Mouse (Mus musculus) testis, adult 2 months (tissue): ENCODE results near the gene Nanos2. TPM values are rescaled to one million over a fixed set of nuclear protein-coding genes. Genes with fewer than 3 reads are reported as not detected.

ENCODE experiments used
- H3K27ac ChIP-seq: fragments of 200-500 bp; 2 replicates; pipeline ENCODE4 v1.5.1; 2012; ENCODE audit warnings: low read depth, low read length; ENCODE audit not compliant: control insufficient read depth, insufficient read depth
- H3K27me3 ChIP-seq: fragments of 200-500 bp; 2 replicates; pipeline ENCODE4 v1.6.1; 2012; ENCODE audit warnings: mild to moderate bottlenecking, low read length, moderate library complexity; ENCODE audit not compliant: control insufficient read depth, insufficient read depth
- H3K36me3 ChIP-seq: fragments of 200-500 bp; 2 replicates; pipeline ENCODE4 v1.6.1; 2012; ENCODE audit warnings: mild to moderate bottlenecking, low read length; ENCODE audit not compliant: control insufficient read depth, insufficient read depth
- H3K4me1 ChIP-seq: fragments of 200-500 bp; 2 replicates; pipeline ENCODE4 v1.6.1; 2012; ENCODE audit warnings: low read length; ENCODE audit not compliant: control insufficient read depth, insufficient read depth
- H3K4me3 ChIP-seq: fragments of 200-500 bp; 2 replicates; pipeline ENCODE4 v1.5.1; 2012; ENCODE audit warnings: low read depth, mild to moderate bottlenecking, low read length, moderate library complexity, mixed read lengths; ENCODE audit not compliant: control insufficient read depth
- CTCF ChIP-seq: fragments of 200-500 bp; IDR thresholded peaks from 2 replicates; pipeline ENCODE4 v1.5.1; 2012; ENCODE audit warnings: low read depth, mild to moderate bottlenecking, inconsistent platforms, low read length, moderate library complexity; ENCODE audit not compliant: control insufficient read depth, insufficient read depth, insufficient replicate concordance
- POLR2A ChIP-seq: fragments of 200-500 bp; IDR thresholded peaks from 2 replicates; pipeline ENCODE4 v1.6.1; 2012; ENCODE audit warnings: low read depth, mild to moderate bottlenecking, inconsistent platforms, low read length, moderate library complexity; ENCODE audit not compliant: control insufficient read depth
- polyA plus RNA-seq: library from polyadenylated mRNA; depleted of rRNA; stranded (reverse); fragments of >200 nt; gene quantifications from 2 replicates; pipeline ENCODE4 v1.2.3, GENCODE M21; 2012; rRNA removed

Gene Nanos2
- 0.08 and 0.10 TPM in 2 replicates for polyA plus RNA-seq

DNA sequence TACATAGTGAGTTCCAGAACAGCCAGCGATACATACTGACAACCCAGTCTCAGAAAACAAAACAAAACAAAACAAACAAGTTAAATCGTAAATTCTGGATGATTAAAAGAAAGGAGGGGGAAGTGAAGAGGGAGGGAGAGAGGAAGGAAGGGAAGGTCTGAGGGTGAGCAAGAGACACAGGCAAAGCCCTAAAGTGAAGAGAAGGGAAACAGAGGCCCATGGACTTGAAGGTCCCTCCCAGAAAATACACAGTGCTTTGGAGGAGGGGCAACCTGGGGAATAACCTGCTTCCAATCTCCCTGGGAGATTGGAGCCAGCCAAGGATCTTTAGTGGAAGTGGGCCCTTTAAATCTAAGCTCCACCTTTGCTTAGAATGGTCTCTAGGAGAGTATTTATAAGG is at the start of gene Nanos2:
Gene Nanos2 (plus strand): TSS at position 301 of the 400 bp plus-strand sequence.
- peaks cover 19% of the 10 kb centered on the region for H3K4me1 ChIP-seq
- H3K4me3 ChIP-seq, result no peak within 1 kb of the TSS
- no peaks in the 10 kb centered on the region for H3K27me3 ChIP-seq
- no peaks in the 10 kb centered on the region for H3K36me3 ChIP-seq
- TF ChIP-seq CTCF (no peak), POLR2A (no peak)
- no peak within 1 kb of the TSS for H3K27ac ChIP-seq

- TF ChIP-seq POLR2A, result no peak
- no peak for TF ChIP-seq CTCF
- Histone ChIP-seq H3K4me1 (peaks cover 12% of the 10 kb centered on the region), H3K4me3 (no peak overlapping the region), H3K27me3 (no peaks in the 10 kb centered on the region), H3K27ac (no peak overlapping the region), H3K36me3 (no peaks in the 10 kb centered on the region)
Observed at GRCm38 (mm10) chr7:18942376-18942775, 44.8 kb upstream of the Nanos2 start.

GRCm38 (mm10) chr7:18942815-18943214 is 44.4 kb upstream of the Nanos2 start:
- Histone ChIP-seq H3K4me1 (peaks cover 10% of the 10 kb centered on the region), H3K27me3 (no peaks in the 10 kb centered on the region), H3K27ac (no peak overlapping the region), H3K36me3 (no peaks in the 10 kb centered on the region), H3K4me3 (no peak overlapping the region)
- TF ChIP-seq CTCF (no peak), POLR2A (no peak)

DNA sequence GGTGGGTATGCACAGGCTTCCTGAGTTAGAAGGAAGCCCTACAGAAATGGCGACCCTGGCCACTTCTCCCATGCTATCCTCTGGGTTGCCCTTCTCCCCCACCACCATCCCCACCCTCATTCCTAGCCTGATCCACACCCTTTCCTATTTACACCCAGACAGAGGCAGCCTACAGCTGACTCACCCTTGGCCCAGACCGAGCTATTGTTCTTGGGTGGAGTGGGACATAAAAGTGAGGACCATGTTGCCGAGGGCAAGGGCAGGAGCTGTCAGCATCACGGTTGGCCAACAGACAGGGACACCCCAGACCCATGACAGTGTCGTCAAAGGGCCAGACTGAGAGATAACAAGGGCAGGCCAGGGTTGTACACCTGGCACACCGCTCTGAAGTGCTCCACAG is 39.0 kb upstream of the Nanos2 start:
- no peaks in the 10 kb centered on the region for H3K27me3 ChIP-seq
- H3K4me1 ChIP-seq, result peaks cover 22% of the 10 kb centered on the region
- H3K36me3 ChIP-seq, result no peaks in the 10 kb centered on the region
- H3K4me3 ChIP-seq, result no peak overlapping the region
- no peak for TF ChIP-seq CTCF
- no peak for TF ChIP-seq POLR2A
- H3K27ac ChIP-seq, result no peak overlapping the region

DNA sequence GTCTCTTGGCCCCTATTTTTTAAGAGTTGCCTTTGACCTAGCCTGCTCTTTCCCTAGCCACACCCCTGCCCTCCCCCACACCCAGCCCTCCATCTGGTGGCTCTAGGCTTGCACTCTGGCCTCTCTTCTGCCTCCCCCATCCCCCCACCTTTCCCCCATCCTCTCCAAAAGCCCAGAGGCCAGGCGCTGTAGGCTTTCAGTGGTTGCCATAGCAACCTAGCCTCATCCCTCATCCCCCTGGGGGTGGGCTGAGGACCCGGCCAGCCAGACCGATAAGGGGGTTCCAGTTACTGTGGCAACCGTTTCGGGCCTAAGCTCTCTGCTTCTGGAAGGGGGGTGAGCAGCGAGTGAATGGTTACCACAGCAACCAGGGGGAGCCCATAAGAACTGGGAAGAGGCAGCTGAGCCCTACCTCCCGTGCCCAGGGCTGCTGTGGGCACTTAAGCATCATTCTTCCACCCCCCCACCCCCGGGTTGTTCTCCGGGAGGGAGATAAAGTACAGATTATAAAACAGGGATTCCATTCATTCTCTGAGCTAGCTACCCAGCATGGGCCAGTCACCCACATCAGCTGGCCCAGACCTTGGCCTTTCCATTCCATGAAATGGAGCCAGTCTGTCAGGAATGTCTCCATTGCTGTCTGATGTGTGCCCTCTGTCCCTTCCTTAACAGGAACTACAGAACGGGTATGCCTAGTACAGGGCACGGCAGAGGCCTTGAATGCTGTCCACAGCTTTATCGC is 37.2 kb upstream of the Nanos2 start:
- H3K4me3 ChIP-seq, result peak overlapping the region; percentile 90
- H3K27ac ChIP-seq, result peak overlapping the region; percentile 81
- no peaks in the 10 kb centered on the region for H3K27me3 ChIP-seq
- H3K36me3 ChIP-seq, result no peaks in the 10 kb centered on the region
- TF ChIP-seq POLR2A, result no peak; the same call in 1 of the 2 replicates
- no peak for TF ChIP-seq CTCF
- peaks cover 22% of the 10 kb centered on the region for H3K4me1 ChIP-seq

- H3K36me3 ChIP-seq, result no peaks in the 10 kb centered on the region
- H3K4me1 ChIP-seq, result peaks cover 22% of the 10 kb centered on the region
- no peaks in the 10 kb centered on the region for H3K27me3 ChIP-seq
- TF ChIP-seq CTCF (no peak), POLR2A (no peak; the same call in 1 of the 2 replicates)
- peak overlapping the region; percentile 90 for H3K4me3 ChIP-seq
- peak overlapping the region; percentile 81 for H3K27ac ChIP-seq
Observed at GRCm38 (mm10) chr7:18950523-18951315, 36.5 kb upstream of the Nanos2 start.

GRCm38 (mm10) chr7:18951397-18951796 is 35.8 kb upstream of the Nanos2 start:
- H3K27ac ChIP-seq, result peak overlapping the region; percentile 81

More at GRCm38 (mm10) chr7:18951397-18951796, 35.8 kb upstream of the Nanos2 start:
- peaks cover 20% of the 10 kb centered on the region for H3K4me1 ChIP-seq
- no peaks in the 10 kb centered on the region for H3K27me3 ChIP-seq
- no peaks in the 10 kb centered on the region for H3K36me3 ChIP-seq
- H3K4me3 ChIP-seq, result peak overlapping the region; percentile 90
- TF ChIP-seq CTCF (peak; percentile 14; the same call in 1 of the 2 replicates), POLR2A (no peak; the same call in 1 of the 2 replicates)
